Mouse (Mus musculus) 3T3-L1 (cell line): ENCODE data around the gene N4bp2.
A peak's percentile ranks its signal among the peaks of the same experiment; 100 is the strongest.
"Not testable (repeated sequence)": the region's sequence is repeated elsewhere in the genome, so short reads cannot be mapped to it uniquely, and the experiment has no call there.

Experiments used
- DNase-seq: peaks from one replicate; pipeline ENCODE4 v3.0.0-alpha.2; 2015; ENCODE audit warnings: low read depth, low spot score

The N4bp2 gene

DNA sequence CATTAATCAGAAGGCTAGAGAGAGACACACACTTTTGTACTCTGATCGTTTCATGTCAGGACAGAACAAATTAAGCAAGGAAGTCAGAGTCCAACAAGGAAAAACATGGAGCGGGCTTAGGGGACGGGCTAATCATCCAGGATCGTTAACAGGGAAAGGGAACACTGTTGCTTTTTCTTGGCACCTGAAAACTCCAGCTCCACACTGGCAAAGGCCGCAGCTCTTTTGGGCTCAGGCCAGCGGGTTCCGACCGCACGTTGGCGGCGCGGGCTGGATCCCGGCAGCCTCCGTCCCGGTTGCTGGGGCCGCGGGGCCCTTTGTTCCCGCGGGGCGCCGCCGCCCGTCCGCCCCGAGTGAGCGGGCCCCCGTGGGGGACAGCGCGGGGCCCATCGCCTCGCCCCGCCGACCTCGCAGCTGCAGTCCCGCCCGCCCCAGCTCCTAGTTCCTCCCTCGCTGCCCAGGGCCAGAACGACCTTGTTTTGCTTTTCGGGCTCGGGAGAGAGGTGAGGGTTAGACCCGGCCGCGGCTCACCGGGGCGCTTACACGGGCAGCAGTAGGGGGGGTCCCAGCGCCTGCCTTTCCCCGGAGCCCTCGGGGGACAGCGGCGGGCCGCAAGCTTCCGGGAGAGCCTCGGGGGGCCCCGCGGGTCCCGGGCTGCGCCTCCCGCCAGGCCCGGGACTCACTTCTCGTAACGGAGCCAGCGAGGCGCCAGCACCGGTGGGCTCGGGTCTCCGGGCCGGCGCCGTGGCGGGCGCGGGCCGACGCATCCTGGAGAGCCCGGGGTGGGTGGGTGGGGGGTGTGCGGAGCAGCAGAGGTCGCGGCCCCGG is at the start of gene N4bp2:
N4bp2 (plus strand) TSS at position 434 of the 828 bp plus-strand sequence.
- peak; percentile 76 for DNase-seq

DNA sequence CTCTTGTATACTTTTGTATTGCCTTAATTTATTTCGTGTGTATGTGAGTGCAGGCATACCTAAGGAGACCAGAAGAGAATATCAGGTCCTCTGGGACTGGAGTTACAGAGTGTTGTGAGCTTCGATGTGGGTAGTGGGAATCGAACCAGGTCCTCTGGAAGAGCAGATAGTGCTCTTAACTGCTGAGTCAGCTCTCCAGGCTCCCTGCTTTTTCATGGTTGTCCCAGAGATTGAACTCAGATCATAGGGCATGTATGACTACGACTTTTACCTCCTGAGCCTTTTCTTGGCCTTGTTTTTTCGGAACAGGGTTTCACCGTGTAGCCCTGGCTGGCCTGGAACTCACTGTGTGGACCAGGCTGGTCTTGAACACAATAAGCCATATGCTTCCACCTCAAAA is 48.2 kb upstream of the N4bp2 start:
- no peak for DNase-seq

DNA sequence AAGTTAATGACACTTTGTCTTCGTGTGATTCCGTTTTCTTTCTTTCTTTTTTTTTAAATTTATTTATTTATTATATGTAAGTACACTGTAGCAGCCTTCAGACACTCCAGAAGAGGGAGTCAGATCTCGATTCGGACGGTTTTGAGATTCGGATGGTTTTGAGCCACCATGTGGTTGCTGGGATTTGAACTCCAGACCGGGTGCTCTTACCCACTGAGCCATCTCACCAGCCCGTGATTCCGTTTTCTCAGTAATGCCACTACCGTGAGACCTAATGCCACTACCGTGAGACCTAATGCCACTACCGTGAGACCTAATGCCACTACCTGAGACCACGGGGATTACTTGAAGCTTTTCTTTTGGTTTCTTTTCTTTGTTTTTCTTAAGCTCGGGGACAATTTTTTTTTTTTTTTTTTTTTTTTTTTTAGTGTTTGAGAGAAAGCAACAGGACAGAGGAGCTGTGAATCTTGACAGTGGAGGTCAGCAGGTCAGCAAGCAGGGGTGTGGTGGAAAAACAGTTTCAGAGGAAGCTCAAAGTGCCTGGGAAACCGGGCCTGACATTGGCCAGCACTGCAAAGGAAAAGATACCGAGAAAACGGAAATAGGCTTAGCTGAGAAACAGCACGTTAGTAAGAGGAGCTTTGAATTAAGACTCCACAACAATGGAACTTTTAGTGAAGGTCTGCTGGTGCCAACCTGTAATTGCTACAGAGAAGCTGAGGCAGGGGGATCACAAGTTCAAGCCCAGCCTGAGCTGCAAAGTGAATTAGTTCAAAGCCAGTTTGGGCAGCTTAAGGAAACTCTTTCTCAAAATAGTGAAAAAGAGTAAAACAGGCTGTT is 46.0 kb upstream of the N4bp2 start:
- DNase-seq = no peak

DNA sequence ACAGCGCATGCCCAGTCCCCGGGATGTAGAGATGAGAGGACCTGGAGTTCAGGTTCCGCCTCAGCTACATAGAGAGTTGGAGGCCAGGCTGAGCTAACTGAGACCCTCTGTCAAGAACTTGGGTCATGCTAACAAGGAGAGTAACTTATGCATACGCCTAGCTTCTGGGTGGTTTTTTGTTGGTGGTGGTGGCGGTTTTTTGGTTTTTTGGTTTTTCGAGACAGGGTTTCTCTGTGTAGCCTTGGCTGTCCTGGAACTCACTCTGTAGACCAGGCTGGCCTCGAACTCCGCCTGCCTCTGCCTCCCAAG is 45.5 kb upstream of the N4bp2 start:
- DNase-seq = not testable (repeated sequence)

DNA sequence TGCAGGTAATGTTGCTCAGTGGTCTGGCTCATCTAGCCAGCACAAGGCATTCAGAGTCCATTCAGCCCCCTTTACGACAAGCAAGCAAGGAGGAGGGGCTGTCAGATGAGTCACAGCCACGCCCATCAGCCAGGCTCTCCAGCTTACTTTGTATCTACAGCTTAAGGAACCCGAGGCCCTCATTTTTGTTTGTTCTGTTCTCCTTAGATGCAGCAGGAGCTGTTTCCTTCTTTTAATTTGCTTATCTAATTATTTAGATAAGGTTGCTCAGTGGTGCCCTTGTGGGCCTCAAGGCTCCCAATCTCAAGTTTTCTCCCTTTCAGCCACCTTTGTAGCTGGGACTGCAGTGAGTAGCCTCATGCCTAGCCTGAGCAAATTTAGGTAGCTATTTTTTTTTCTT is 45.0 kb upstream of the N4bp2 start:
- peak; percentile 62 for DNase-seq

DNA sequence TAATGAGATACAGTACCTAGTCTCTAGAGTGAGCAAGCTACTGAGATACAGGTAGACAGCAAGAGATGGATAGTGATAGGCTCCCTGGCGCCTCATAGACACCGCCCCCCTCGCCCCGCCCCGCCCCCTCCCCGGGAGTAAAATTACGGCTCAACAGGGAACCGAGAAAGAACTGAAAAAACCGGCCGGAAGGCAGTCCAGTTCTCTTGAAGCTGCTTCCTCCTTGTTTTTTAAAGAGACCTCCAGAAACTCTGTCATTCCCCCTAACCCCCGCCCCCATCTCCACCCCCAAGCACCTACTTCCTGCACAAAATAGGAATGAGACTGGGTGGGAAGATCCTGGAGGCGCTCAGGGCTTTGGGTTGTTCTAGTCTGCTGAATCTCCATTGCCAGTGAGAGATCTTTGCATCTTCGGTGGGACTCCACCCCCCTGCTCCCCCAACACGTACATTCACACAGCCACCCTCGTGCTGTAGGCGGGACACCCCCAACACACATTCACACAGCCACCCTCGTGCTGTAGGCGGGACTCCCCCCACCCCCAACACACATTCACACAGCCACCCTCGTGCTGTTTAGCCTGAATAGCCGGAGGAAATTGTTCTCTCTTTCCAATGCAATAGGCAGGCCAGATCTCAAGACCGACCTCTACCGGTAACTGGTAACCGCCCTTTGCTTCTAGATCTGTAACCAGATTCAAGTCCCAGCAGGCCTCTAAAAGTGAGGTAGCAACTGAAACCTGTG is 38.8 kb upstream of the N4bp2 start:
- peak; percentile 87 for DNase-seq

DNA sequence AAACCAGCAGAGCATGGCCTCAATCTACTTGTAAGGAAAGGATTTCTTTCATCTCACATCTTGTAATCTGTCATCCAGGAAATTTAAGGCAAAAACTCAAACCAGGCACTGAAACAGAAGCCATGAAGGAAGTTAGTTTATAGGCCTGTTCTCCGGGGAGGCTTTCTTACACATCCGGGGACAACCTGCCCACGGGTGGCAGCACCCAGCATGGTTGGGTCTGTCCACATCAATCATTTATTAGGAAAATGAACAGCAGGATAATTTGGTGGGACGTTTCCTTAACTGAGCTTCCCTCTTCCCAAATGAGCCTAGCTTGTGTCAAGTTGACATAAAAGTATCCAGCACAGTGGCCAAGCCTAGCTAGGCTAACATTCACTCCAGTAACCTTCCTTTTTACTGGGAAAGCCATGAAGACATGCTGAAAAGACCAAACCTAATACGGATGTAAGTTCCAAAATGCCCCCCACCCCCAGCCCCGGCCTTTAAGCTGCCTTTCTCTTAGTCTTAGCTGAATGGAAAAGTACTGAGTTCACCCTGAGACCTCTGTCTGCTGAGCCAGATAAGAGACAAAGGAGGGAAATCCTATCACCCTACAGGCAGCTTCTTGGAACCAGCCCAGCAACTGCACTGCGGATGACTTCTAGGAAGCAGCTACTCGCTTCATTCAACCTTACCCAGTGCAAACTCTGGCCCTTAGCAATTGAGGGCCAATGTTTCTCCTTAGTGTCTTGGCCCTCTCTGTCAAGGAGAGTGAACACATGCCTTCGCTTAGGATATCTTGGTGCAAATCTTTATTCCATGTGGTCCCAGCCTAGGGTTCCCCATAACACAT is 31.9 kb upstream of the N4bp2 start:
- no peak for DNase-seq

DNA sequence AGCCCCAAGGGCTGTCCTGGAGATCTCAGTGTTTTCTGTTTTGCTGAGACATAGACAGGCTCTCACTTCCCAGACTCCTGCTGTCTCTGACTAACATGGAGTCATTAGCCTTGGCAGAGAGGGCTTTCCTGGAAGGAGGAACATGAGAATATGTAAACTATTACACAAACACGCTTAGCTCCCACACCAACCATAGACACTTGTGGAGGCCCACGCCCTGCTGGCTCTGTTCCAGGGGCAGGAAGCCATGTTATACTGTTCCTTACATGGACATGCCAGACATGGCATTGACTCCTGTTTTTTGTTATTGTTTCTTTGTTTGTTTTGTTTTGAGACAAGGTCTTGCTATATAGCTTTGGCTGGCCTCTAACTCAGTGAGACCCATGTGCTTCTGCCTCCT is 27.7 kb upstream of the N4bp2 start:
- no peak for DNase-seq

DNA sequence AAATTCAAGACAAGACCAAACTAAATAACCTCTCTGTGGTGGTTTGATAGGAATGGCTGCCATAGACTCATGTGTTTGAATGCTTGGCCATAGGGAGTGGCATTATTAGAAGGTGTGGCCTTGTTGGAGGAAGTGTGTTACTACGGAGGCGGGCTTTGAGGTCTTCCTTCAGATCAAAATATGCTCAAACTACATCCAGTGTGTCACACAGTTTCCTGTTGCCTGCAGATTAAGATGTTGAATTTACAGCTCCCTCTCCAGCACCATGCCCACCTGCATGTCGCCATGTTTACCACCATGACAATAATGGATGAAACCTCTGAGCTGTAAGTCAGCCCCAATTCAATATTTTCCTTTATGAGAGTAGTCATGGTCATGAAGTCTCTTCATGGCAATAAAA is 24.0 kb upstream of the N4bp2 start:
- DNase-seq = no peak

DNA sequence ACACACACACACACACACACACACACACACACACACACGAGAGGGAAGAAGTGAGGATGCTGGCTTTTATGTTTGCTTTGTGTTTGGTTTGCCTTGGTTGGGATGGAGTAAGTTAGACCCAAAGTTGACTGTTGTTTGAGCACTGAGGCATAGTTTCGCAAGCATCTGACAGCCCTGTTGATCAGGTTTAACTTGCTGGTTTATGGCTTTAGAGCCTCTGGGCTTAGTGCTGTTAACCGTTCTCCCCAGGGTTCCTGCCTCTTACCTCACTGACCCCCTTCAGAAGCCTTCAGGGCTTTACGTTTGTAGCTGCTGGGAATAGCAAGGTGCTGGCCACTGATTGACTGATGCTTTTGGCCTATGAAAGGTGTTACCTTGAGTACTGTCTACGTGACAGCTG is 16.4 kb upstream of the N4bp2 start:
- DNase-seq = no peak

DNA sequence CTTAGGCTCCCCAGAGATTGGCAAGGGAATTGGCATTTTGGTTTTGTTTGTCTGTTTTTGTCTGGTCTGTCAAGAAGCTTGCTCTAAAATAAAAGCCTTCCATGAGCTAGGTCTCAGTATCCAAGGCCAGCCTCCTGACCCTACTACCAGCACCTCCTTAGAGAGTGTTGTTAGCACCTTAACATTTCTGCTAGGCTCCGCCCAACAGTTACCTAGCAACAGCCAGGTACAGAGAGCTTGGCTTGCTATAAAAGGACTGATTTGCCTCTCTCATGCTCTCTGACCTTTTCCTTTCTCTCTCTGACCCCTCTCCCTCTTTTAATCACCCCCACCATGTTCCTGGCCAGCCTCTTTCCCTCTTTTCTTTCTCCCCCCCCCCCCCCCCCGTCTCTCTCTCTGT is 14.9 kb upstream of the N4bp2 start:
- DNase-seq = no peak

DNA sequence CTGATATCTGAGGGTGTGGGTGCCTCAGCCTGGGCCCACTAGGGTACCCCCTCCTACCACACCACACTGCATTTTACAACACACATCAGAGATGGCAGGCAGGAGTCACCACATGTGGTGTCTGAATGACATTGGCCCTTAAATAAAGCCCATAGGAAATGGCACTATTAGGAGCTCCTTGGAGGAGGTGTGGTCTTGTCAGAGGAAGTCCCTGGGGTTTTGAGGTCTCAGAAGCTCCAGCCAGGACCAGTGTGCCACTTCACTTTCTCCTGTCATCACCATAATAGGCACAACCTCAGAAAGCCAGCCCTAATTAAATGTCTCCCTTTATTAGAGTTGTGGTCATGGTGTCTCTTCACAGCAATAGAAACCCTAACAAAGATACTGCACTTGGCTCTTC is 14.4 kb upstream of the N4bp2 start:
- no peak for DNase-seq

DNA sequence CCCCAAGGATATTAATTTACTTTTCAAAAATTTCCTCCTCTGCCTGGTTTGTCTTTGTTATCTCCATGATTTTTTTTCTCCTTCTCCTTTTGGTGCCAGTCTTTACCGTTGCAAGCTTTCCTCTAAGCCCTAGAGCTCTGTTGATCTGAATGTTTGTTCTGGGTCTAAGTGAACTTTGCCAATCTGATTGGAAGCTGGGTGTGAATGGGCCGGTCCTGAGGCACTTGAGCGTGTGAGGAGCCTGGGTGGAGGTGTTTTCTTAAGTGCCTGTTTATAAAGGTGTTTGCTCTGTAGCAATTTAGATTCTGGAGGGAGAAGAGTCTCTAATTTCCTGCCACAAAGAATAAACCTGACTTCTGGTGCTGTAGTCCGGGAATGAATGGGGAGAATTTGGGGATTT is 11.3 kb upstream of the N4bp2 start:
- DNase-seq = no peak

DNA sequence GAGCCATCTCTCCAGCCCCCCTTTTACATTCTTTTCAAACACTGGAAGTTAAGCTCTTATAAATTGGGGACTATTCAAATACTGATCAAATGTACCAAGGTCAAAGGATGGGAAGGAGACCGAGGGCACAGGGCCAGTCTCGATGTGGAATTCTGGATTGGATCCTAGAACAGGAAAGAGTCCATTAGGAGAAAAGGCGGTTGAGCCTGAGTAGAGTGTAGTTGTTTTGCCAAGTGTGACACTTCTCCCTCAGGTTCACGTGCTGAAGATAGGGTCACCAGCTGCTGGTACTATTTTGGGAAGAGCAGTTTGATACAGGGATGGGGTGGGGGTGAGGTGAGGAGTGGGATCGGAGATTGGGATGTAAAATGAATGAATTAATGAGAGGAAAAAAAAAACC is 7.5 kb upstream of the N4bp2 start:
- DNase-seq = no peak

DNA sequence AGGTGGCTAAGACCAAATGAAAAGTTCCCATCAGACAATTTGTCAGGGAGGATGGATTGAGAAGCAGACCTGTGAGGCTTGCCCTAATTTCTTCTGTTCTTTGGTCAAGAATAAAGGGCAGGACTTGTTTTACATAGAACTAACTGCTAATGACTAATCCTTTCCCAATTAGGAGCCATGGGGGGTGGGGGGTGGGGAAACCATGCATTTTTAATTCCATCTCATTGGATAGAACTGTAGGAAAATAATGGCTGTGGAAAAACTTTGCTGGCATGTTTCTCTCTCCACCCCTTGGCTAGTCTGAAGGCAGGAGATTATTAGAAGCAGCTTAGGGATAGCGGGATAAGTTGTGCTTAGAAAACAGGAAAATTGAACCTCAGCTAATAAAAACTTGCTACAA is 6.2 kb upstream of the N4bp2 start:
- no peak for DNase-seq

DNA sequence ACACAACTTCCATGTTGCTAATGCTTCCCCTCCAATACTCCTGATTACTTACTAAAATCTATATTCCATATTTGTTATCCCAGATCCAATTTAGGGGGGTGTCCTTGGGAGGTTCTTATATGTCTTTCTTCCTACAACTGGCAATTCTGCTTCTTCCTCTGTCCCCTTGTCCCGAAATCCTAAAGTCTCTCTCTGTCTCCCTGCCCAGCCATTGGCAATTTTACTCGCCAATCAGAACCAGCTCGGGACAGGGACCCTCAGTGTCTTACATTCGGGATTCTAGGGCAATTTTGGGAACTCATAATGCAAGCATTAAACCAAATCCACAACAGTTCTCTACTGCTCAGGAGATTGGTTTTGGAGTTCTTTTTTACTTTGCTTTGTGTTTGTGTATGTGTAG is 3.3 kb upstream of the N4bp2 start:
- no peak for DNase-seq

DNA sequence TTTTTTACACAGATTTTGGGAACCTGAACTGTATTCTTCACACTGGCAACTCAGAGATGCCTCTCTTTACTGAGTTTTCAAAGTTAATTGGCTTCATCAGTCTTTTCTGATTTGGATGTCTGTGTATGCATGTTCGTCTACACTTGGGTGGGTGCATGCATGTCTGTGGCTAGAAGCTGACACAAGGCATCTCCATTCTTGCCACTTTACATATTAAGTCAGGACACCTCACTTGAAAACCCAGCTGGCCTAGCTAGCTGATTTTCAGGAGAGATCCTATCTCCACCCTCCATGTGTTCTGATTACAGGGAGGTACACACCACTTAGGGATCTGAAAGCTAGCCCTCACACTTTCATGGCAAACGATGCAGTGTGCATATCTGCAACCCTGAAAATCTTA is 2.7 kb upstream of the N4bp2 start:
- DNase-seq = no peak

DNA sequence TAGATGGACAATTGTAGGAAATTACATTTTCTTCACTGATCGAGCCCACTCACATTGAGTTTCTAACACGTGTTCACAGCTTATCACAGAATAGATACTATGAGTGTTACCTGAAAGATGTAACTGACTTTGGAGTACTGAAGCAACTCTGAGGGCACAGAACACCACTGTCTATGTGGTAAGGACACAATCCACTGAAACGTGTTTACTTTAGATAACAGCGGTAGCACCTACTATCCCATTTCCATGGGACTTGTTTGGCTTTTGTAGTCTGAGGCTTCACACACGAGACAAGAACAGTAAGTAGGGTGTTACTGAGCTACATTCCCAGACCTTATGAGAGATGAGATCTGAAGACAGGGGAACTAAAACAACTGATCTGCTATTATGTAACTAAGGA is 2.3 kb upstream of the N4bp2 start:
- no peak for DNase-seq

DNA sequence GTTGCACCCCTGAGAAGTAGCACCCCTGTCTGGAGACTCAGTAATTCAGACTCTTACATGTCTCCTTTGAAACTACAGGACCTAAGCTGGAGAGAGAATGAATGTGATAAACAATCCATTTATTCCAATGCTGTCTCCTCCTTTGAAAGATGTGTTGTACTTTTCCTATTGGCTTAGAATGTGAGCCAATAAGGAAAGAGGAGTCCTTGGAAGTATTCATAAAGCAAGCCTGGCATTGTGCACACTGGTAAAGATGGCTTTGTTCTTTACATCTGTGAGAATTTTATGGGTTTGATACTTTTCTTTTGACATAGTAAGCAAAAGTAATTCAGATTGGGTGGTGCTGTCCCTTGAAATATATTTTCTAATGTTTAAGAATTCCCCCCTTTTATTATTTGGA is 1.4 kb upstream of the N4bp2 start:
- DNase-seq = peak; percentile 64

DNA sequence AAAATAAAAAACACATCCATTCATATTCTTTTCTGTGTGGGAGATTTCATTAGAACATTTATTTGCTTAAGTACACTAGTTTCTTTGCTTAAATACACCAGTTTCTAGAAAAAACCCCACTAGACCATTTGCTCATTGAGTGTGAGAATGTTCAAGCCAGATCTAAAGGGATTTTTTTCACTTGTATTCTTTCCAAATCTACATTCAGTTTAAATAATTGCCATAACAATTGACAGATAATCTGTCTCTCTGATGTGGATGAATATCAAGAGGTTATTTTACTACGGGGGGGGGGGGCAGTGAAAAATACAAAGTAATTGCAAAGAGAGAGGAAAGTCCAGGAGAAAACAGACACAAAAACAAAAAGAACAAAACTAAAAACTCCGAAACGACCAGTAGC is 635 bp upstream of the N4bp2 start:
- no peak for DNase-seq

DNA sequence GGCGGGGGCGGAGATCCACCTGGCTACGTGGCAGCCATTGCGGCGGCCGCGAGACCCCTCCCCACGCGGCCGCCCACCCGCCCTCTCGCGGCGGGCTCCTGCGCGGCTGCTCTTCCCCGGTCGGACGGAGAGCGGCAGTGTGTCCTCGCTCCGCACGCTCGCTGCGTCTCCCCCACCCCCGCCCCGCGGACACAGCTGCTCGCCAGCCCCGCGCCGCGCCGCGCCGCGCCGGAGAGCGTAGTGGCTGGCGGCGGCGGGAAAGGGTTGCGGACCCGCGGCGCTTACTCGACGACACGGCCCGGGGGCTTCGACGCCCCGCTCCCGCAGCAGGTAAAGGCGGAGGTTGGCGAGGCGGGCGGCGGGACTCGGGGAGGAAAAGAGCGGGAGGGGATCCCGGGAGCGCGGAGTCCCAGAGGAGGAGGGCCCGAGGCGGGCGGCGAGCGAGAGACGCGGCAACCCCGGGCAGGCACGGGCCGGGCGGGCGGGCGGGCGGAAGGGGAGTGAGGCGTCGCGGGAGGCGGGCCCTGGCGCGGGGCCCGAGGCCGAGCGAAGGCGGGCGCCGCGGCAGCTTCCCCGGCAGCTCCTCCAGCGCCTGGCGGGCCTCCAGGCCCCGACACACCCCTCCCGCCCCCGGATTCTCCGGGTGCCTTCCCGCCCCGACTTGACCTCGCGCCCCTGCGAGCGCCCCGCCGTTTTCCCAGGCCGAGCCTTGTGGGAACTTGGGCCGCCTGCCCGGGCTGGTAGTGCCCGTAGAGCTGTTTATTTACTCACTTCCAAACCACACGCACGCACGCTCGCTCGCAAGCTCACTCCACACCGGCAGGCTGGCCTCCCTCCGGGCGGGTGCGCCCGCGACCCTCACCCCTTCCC is 830 bp downstream of the N4bp2 start:
- peak; percentile 65 for DNase-seq
